Mouse (Mus musculus): ENCODE measurements around the gene Dlg2. TPM values are rescaled to one million over a fixed set of nuclear protein-coding genes. Genes with fewer than 3 reads are reported as not detected.

Gene Dlg2
- polyA plus RNA-seq, 1 experiment = 0.85 TPM

DNA sequence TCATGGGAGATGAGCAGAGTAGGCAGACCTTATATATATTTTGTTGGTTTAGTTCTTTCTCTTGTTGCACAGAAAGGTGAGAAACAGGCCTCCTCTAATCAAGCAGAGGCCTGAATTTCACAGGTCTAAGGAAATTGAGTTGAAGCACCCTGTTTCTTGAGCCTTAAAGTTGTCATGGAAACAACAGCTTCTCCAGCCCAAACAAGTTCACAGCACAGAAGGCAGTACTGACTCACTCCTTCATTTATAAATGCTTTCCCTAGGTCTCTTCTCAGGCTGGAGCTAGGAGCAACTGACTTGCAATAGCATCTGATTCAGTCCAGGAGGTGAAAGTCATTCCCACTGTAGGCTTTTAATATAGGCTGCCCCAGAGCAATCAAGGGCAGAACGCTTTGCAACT, 1890.6 kb downstream of the Dlg2 start:
- H3K27me3 ChIP-seq (ENCODE audit: control insufficient read depth, insufficient read depth, low read length, poor library complexity, severe bottlenecking) = no peaks in the 10 kb centered on the region
- no peaks in the 10 kb centered on the region for H3K4me1 ChIP-seq (ENCODE audit: control insufficient read depth, insufficient read depth, low read length)
- no peaks in the 10 kb centered on the region for H3K9me3 ChIP-seq (replicated peaks; ENCODE audit: control insufficient read depth, insufficient read depth, low read length, poor library complexity, severe bottlenecking)
- no peak overlapping the region for H3K9ac ChIP-seq (ENCODE audit: low read depth, poor library complexity, severe bottlenecking)
- H3K36me3 ChIP-seq (ENCODE audit: control insufficient read depth, insufficient read depth, low read length, poor library complexity, severe bottlenecking) = no peaks in the 10 kb centered on the region
- no peak overlapping the region for H3K4me3 ChIP-seq (ENCODE audit: low read depth, low read length)
- H3K27ac ChIP-seq (ENCODE audit: insufficient read depth, low read length) = no peak overlapping the region
- TF ChIP-seq CTCF (IDR thresholded peaks at IDR 0.05; ENCODE audit: low read depth, low read length) (no peak), EP300 (IDR thresholded peaks at IDR 0.05; ENCODE audit: insufficient read depth, low read depth, low read length) (no peak), POLR2A (IDR thresholded peaks at IDR 0.05; ENCODE audit: insufficient read depth, low read length) (no peak)

DNA sequence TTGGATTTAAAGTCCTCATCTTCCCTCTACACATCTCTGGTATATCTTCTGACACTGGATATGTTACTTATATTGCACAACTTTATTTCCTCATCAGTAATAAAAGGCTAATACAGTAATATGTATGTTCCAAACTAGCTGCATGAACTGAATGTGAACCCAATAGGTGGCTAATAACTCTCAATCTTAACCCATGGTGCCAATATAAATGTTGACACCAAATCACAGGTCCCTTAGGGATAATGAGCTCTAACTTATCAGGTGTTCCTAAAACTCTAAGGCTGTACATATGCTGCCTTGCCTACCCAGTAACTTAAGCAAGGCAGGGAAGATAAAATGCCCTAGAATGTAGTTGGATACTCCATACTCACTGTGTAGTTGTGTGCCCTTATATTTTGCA, 1894.0 kb downstream of the Dlg2 start:
- Histone ChIP-seq H3K27me3 (ENCODE audit: control insufficient read depth, insufficient read depth, low read length, poor library complexity, severe bottlenecking) (no peaks in the 10 kb centered on the region), H3K4me3 (ENCODE audit: low read depth, low read length) (no peak overlapping the region), H3K9ac (ENCODE audit: low read depth, poor library complexity, severe bottlenecking) (no peak overlapping the region), H3K9me3 (replicated peaks; ENCODE audit: control insufficient read depth, insufficient read depth, low read length, poor library complexity, severe bottlenecking) (no peaks in the 10 kb centered on the region), H3K36me3 (ENCODE audit: control insufficient read depth, insufficient read depth, low read length, poor library complexity, severe bottlenecking) (no peaks in the 10 kb centered on the region), H3K4me1 (ENCODE audit: control insufficient read depth, insufficient read depth, low read length) (no peaks in the 10 kb centered on the region), H3K27ac (ENCODE audit: insufficient read depth, low read length) (no peak overlapping the region)
- no peak for TF ChIP-seq CTCF (IDR thresholded peaks at IDR 0.05; ENCODE audit: low read depth, low read length)
- TF ChIP-seq POLR2A (IDR thresholded peaks at IDR 0.05; ENCODE audit: insufficient read depth, low read length) = no peak

DNA sequence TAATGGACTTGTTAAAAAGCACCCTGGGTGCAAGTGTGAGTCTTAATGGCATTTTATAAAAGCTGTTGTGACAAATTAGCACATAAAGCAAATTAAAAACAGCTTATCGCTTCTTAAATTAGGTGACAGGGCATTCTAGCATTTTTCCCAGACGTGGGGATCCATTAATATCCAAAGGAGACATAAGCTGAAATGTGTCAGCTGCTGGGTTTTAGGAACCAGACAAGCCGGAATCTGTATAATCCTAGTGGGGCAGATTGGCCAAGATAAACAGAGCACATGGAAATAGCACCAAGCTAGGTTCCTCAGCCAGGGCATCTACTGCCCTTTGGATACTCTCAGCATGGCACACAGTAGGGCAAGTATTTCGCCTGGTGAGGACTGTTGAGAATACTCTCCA, 1895.2 kb downstream of the Dlg2 start:
- Histone ChIP-seq H3K36me3 (ENCODE audit: control insufficient read depth, insufficient read depth, low read length, poor library complexity, severe bottlenecking) (no peaks in the 10 kb centered on the region), H3K4me1 (ENCODE audit: control insufficient read depth, insufficient read depth, low read length) (no peaks in the 10 kb centered on the region), H3K27ac (ENCODE audit: insufficient read depth, low read length) (no peak overlapping the region), H3K27me3 (ENCODE audit: control insufficient read depth, insufficient read depth, low read length, poor library complexity, severe bottlenecking) (no peaks in the 10 kb centered on the region), H3K9ac (ENCODE audit: low read depth, poor library complexity, severe bottlenecking) (no peak overlapping the region), H3K4me3 (ENCODE audit: low read depth, low read length) (no peak overlapping the region), H3K9me3 (replicated peaks; ENCODE audit: control insufficient read depth, insufficient read depth, low read length, poor library complexity, severe bottlenecking) (no peaks in the 10 kb centered on the region)
- TF ChIP-seq EP300 (IDR thresholded peaks at IDR 0.05; ENCODE audit: insufficient read depth, low read depth, low read length) (no peak), POLR2A (IDR thresholded peaks at IDR 0.05; ENCODE audit: insufficient read depth, low read length) (no peak), CTCF (IDR thresholded peaks at IDR 0.05; ENCODE audit: low read depth, low read length) (no peak)

DNA sequence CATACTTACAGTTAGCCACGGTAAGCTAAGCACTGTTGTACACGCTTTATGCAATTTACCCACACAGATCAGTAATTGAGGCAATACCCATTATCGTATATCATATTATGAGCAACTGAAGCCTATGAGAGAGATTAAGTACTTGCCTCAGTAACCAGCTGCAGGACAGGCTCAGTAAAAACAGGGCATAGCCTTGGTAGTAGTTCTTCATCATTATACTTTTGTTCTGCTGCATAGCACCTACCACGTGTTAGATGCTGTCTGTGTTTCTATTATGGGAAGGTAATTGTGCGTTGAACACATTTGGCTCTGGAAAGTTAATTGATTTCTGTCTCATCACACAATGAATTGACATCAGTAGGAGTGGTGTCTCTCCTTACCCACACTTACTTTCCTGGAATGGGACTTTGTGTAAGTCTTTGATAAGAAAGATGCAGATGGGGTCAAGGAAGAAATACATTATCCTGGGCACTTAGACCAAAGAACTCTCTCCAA, 1897.4 kb downstream of the Dlg2 start:
- TF ChIP-seq POLR2A (IDR thresholded peaks at IDR 0.05; ENCODE audit: insufficient read depth, low read length) (no peak), EP300 (IDR thresholded peaks at IDR 0.05; ENCODE audit: insufficient read depth, low read depth, low read length) (no peak), CTCF (IDR thresholded peaks at IDR 0.05; ENCODE audit: low read depth, low read length) (no peak)
- no peak overlapping the region for H3K9ac ChIP-seq (ENCODE audit: low read depth, poor library complexity, severe bottlenecking)
- no peak overlapping the region for H3K27ac ChIP-seq (ENCODE audit: insufficient read depth, low read length)
- H3K27me3 ChIP-seq (ENCODE audit: control insufficient read depth, insufficient read depth, low read length, poor library complexity, severe bottlenecking) = no peaks in the 10 kb centered on the region
- H3K36me3 ChIP-seq (ENCODE audit: control insufficient read depth, insufficient read depth, low read length, poor library complexity, severe bottlenecking) = no peaks in the 10 kb centered on the region
- H3K4me1 ChIP-seq (ENCODE audit: control insufficient read depth, insufficient read depth, low read length) = no peaks in the 10 kb centered on the region
- no peak overlapping the region for H3K4me3 ChIP-seq (ENCODE audit: low read depth, low read length)
- no peaks in the 10 kb centered on the region for H3K9me3 ChIP-seq (replicated peaks; ENCODE audit: control insufficient read depth, insufficient read depth, low read length, poor library complexity, severe bottlenecking)

DNA sequence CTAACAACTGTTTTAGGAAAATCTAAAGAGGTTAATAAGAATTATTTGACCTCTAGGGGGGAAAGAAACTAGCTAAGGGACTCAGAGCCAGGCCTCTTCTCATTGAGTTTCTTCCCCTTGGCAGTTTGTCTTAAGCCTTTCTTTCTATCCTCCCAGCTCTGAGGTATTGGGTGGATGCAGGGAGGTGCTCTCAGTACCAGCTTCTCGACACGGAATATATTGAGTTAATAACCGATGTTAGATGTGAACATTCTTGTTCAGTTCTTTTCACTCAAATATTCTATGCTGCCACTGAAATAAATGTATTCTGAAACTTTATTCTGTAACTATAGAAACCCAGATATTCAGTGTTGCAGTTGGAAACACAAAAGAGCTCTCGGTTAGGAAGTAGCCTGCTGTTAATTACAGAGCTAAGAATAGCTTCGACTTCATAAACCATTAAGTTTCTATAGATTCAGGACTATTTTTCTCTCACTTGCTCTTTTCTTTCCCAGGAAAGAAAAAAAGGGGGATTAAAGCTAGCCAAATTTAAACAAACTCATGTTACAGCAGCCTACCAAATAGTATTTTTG, 1907.5 kb downstream of the Dlg2 start:
- Histone ChIP-seq H3K9me3 (replicated peaks; ENCODE audit: control insufficient read depth, insufficient read depth, low read length, poor library complexity, severe bottlenecking) (no peaks in the 10 kb centered on the region), H3K9ac (ENCODE audit: low read depth, poor library complexity, severe bottlenecking) (no peak overlapping the region), H3K4me1 (ENCODE audit: control insufficient read depth, insufficient read depth, low read length) (no peaks in the 10 kb centered on the region), H3K27ac (ENCODE audit: insufficient read depth, low read length) (no peak overlapping the region), H3K27me3 (ENCODE audit: control insufficient read depth, insufficient read depth, low read length, poor library complexity, severe bottlenecking) (no peaks in the 10 kb centered on the region), H3K36me3 (ENCODE audit: control insufficient read depth, insufficient read depth, low read length, poor library complexity, severe bottlenecking) (no peaks in the 10 kb centered on the region), H3K4me3 (ENCODE audit: low read depth, low read length) (no peak overlapping the region)
- no peak for TF ChIP-seq POLR2A (IDR thresholded peaks at IDR 0.05; ENCODE audit: insufficient read depth, low read length)
- no peak for TF ChIP-seq CTCF (IDR thresholded peaks at IDR 0.05; ENCODE audit: low read depth, low read length)
- TF ChIP-seq EP300 (IDR thresholded peaks at IDR 0.05; ENCODE audit: insufficient read depth, low read depth, low read length) = no peak

DNA sequence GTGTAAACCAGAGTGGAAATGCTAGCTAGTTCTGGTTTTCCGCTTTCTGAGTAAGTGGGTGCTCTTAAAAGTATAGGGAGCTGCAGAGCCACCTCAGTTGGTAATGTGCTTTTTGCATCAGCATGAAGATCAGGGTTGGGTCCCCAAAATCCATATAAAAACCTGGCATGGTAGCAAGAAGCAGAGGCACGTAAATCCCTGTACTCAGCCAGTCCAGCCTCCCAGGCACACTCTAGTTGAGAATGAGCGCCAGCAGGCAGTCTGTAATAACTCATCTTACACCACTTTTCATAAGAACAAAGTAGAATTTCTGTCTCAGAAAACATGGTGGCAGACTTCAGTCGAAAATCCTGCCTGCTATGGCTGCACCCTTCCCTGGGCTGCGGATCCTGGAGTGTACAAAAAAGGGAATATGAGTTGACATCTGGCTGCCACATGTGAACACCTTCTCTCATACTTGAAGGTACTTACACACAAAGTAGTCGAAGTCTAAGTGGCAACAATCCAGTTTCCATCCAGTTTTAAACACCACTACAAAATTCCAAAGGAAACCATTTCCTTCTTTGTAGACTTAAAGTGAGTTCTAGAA, 1915.7 kb downstream of the Dlg2 start:
- no peaks in the 10 kb centered on the region for H3K4me1 ChIP-seq (ENCODE audit: control insufficient read depth, insufficient read depth, low read length)
- no peak overlapping the region for H3K27ac ChIP-seq (ENCODE audit: insufficient read depth, low read length)
- no peak for TF ChIP-seq EP300 (IDR thresholded peaks at IDR 0.05; ENCODE audit: insufficient read depth, low read depth, low read length)
- TF ChIP-seq POLR2A (IDR thresholded peaks at IDR 0.05; ENCODE audit: insufficient read depth, low read length) = no peak
- no peak for TF ChIP-seq CTCF (IDR thresholded peaks at IDR 0.05; ENCODE audit: low read depth, low read length)
- no peaks in the 10 kb centered on the region for H3K36me3 ChIP-seq (ENCODE audit: control insufficient read depth, insufficient read depth, low read length, poor library complexity, severe bottlenecking)
- H3K9me3 ChIP-seq (replicated peaks; ENCODE audit: control insufficient read depth, insufficient read depth, low read length, poor library complexity, severe bottlenecking) = no peaks in the 10 kb centered on the region
- no peak overlapping the region for H3K9ac ChIP-seq (ENCODE audit: low read depth, poor library complexity, severe bottlenecking)
- no peaks in the 10 kb centered on the region for H3K27me3 ChIP-seq (ENCODE audit: control insufficient read depth, insufficient read depth, low read length, poor library complexity, severe bottlenecking)
- no peak overlapping the region for H3K4me3 ChIP-seq (ENCODE audit: low read depth, low read length)

Measured in ES-Bruce4 (cell line).